Mouse (Mus musculus) urinary bladder, postnatal 25 days (tissue): ENCODE measurements at regions not wholly inside any gene's neighbourhood (a gene's known extent, or its start where the extent isn't known, plus 50 kb on each side); places are given as distances from the start of the nearest gene placed in this dataset.
A peak's percentile ranks its signal among the peaks of the same experiment; 100 is the strongest.

Source experiments
- DNase-seq: peaks from one replicate; pipeline ENCODE4 v3.0.0; 2022; ENCODE audit warnings: low spot score

GRCm38 (mm10) chr12:107658241-107658640, 169.8 kb downstream of the 3110018I06Rik start:
- no peak for DNase-seq

GRCm38 (mm10) chr12:107658821-107659220, 170.4 kb downstream of the 3110018I06Rik start:
- no peak for DNase-seq

- DNase-seq, result no peak
Measured at GRCm38 (mm10) chr12:107662624-107663023, 174.2 kb downstream of the 3110018I06Rik start.

- DNase-seq, result no peak
Measured at GRCm38 (mm10) chr12:107667836-107668235, 179.4 kb downstream of the 3110018I06Rik start.

- DNase-seq, result no peak
Measured at GRCm38 (mm10) chr12:107669046-107669445, 180.6 kb downstream of the 3110018I06Rik start.

- no peak for DNase-seq
Measured at GRCm38 (mm10) chr12:107669450-107669849, 181.0 kb downstream of the 3110018I06Rik start.

GRCm38 (mm10) chr12:107669910-107670309, 181.5 kb downstream of the 3110018I06Rik start:
- peak; percentile 12 for DNase-seq

GRCm38 (mm10) chr12:107677076-107677475, 188.6 kb downstream of the 3110018I06Rik start:
- DNase-seq, result no peak

- DNase-seq, result no peak
Measured at GRCm38 (mm10) chr12:107687447-107687846, 199.0 kb downstream of the 3110018I06Rik start.

GRCm38 (mm10) chr12:107689418-107689817, 201.0 kb downstream of the 3110018I06Rik start:
- DNase-seq, result no peak

- DNase-seq, result no peak
Measured at GRCm38 (mm10) chr12:107690061-107690460, 201.6 kb downstream of the 3110018I06Rik start.

- no peak for DNase-seq
Measured at GRCm38 (mm10) chr12:107693693-107694092, 205.3 kb downstream of the 3110018I06Rik start.

GRCm38 (mm10) chr12:107695014-107695413, 206.6 kb downstream of the 3110018I06Rik start:
- no peak for DNase-seq

GRCm38 (mm10) chr12:107695438-107696267, 207.2 kb downstream of the 3110018I06Rik start:
- no peak for DNase-seq

- no peak for DNase-seq
Measured at GRCm38 (mm10) chr12:107700317-107700716, 211.9 kb downstream of the 3110018I06Rik start.

- DNase-seq, result no peak
Measured at GRCm38 (mm10) chr12:107700868-107701597, 212.6 kb downstream of the 3110018I06Rik start.

GRCm38 (mm10) chr12:107708812-107709211, 220.4 kb downstream of the 3110018I06Rik start:
- DNase-seq, result no peak

- no peak for DNase-seq
Measured at GRCm38 (mm10) chr12:107711017-107711416, 222.6 kb downstream of the 3110018I06Rik start.

- DNase-seq, result no peak
Measured at GRCm38 (mm10) chr12:107711675-107712074, 223.2 kb downstream of the 3110018I06Rik start.

- no peak for DNase-seq
Measured at GRCm38 (mm10) chr12:107713191-107713590, 224.8 kb downstream of the 3110018I06Rik start.

- no peak for DNase-seq
Measured at GRCm38 (mm10) chr12:107714846-107715245, 226.4 kb downstream of the 3110018I06Rik start.

- peak; percentile 12 for DNase-seq
Measured at GRCm38 (mm10) chr12:107715871-107716270, 227.4 kb downstream of the 3110018I06Rik start.

- DNase-seq, result no peak
Measured at GRCm38 (mm10) chr12:107720941-107721340, 232.5 kb downstream of the 3110018I06Rik start.
